Comparison of ENCODE assay signal across 11 mouse cellular contexts in the genomic region with DNA sequence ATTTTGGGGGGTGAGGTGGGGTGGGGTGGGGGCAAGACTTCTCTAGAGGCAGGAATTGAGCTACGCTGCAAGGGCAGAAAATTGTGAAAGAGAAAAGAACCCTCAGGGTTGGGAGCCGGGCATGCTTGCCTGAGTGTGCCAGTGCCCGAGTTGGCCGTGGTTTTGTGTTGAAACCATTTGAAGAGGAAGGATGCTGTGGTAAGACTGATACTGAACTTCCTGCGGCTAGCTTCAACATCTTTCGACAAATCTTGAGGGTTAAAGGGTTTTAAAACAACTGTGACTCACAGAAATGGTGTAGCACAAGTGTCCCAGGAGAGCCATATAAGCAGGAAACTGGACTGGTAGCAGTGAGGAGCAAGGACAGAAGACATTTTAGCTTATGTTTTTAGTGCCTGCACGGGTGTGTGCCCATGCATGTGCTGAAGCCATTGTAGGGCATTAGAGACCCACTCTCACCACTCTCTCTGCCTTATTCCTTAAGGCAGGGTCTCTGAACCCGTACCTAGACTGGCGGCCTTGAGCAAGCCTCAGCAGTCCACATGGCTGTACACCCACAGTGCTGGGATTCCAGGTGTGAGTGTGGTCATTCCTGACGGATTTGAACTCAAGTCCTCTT. TPM values are rescaled to one million over a fixed set of nuclear protein-coding genes. Genes with fewer than 3 reads are reported as not detected.
DNase-seq lines count a peak whose midpoint lies in the region; ATAC-seq lines count a peak whose summit lies in the region.
"Had no signal": no experiment of that assay in that cellular context is flagged by ENCODE, and none has a peak within 500 bp of the region (broad histone marks: within the 10 kb centered on the region; RNA-seq: fewer than 3 reads in every experiment).

No protein-coding gene starts in this region.

- no peak overlapping the region for H3K4me3 ChIP-seq in heart, embryonic 16.5 days (ENCODE audit: low read length)
- H3K4me3 ChIP-seq in liver, embryonic 16.5 days (ENCODE audit: low read depth, low read length), result peak overlapping the region; percentile 88

- WGBS in heart, embryonic 16.5 days, result 82% methylated on average over 10 of the region's 10 CpGs
- 32% methylated on average over 10 of the region's 10 CpGs for WGBS in liver, embryonic 16.5 days (ENCODE audit: insufficient replicate concordance)

- 0 out of 2 replicates have a peak overlapping the region, but pooled peaks have one; percentile 12 for H3K27ac ChIP-seq in heart, embryonic 16.5 days (ENCODE audit: low read length)
- peak overlapping the region; percentile 82 for H3K27ac ChIP-seq in liver, embryonic 16.5 days (ENCODE audit: low read length)
- H3K27ac ChIP-seq: hindbrain, embryonic 12.5 days had no signal

- H3K4me1 ChIP-seq in heart, embryonic 16.5 days (ENCODE audit: control insufficient read depth, insufficient read depth, low read length), result peaks cover 17% of the 10 kb centered on the region
- H3K4me1 ChIP-seq in liver, embryonic 16.5 days (ENCODE audit: control insufficient read depth, low read depth, low read length), result peaks cover 45% of the 10 kb centered on the region

- H3K27me3 ChIP-seq in heart, embryonic 16.5 days (ENCODE audit: control insufficient read depth, insufficient read depth, low read length), result no peaks in the 10 kb centered on the region
- no peaks in the 10 kb centered on the region for H3K27me3 ChIP-seq in liver, embryonic 16.5 days (ENCODE audit: control insufficient read depth, insufficient read depth, low read depth, low read length)
- H3K27me3 ChIP-seq: hindbrain, embryonic 12.5 days had no signal

- H3K36me3 ChIP-seq in heart, embryonic 16.5 days (ENCODE audit: control insufficient read depth, insufficient read depth), result peaks cover 14% of the 10 kb centered on the region
- peaks cover 5% of the 10 kb centered on the region for H3K36me3 ChIP-seq in liver, embryonic 16.5 days (ENCODE audit: control insufficient read depth, insufficient read depth)

- no peak overlapping the region for H3K4me2 ChIP-seq in heart, embryonic 16.5 days (ENCODE audit: low read depth, low read length)
- no peak overlapping the region for H3K4me2 ChIP-seq in liver, embryonic 16.5 days (ENCODE audit: low read depth, low read length)

- no peak for ATAC-seq in heart, embryonic 16.5 days (replicated peaks; ENCODE audit: extremely low read depth, insufficient read depth, low FRiP score)
- ATAC-seq in liver, embryonic 16.5 days (ENCODE audit: low read depth), result no peak

- no peak for DNase-seq in heart, postnatal 10 days
- peak; percentile 11 for DNase-seq in thymus, postnatal 0 days (ENCODE audit: low spot score)
- no peak for DNase-seq in thymus, postnatal 4 days
- DNase-seq in left cerebral cortex, postnatal 4 days, result no peak
- DNase-seq in testis, postnatal 14 days (ENCODE audit: low spot score), result no peak
- no peak for DNase-seq in heart, postnatal 4 days
- DNase-seq: adrenal gland, adult 8-10 months; right cerebral cortex, postnatal 25 days had no signal

- H3K9me3 ChIP-seq in heart, embryonic 16.5 days (replicated peaks; ENCODE audit: control insufficient read depth, low read length), result no peaks in the 10 kb centered on the region; the same call in 1 of the 2 replicates
- no peaks in the 10 kb centered on the region for H3K9me3 ChIP-seq in liver, embryonic 16.5 days (replicated peaks; ENCODE audit: control insufficient read depth, low read length)
- H3K9me3 ChIP-seq: hindbrain, embryonic 12.5 days had no signal

- intact Hi-C loops in heart, postnatal 10 days (cut with DNase I), result no loop called here
- intact Hi-C loops in left cerebral cortex, postnatal 4 days (cut with DNase I), result no loop called here

- no peak overlapping the region for H3K9ac ChIP-seq in heart, embryonic 16.5 days (ENCODE audit: low read length)
- no peak overlapping the region for H3K9ac ChIP-seq in liver, embryonic 16.5 days (ENCODE audit: low read depth, low read length)

RNA-seq across cellular contexts. Expression of a gene that starts 1.8 kb away (rescaled TPM):
- polyA plus RNA-seq in heart, embryonic 16.5 days (2015; fragmentation: Nextera tagmentation; extraction: Ambion mirVana), result 71.9 and 79.3 TPM in 2 replicates
- 10 to 100 TPM; 75.6 to 77.5 TPM for total RNA-seq in heart, postnatal 10 days (2021)
- polyA plus RNA-seq in thymus, postnatal 0 days (2015; fragmentation: Nextera tagmentation; extraction: Ambion mirVana), result 83.9 and 88.4 TPM in 2 replicates
- 30.9 and 31.7 TPM in 2 replicates for polyA plus RNA-seq in liver, embryonic 16.5 days (2015; fragmentation: Nextera tagmentation; extraction: Ambion mirVana)
- total RNA-seq in left cerebral cortex, postnatal 4 days (2021), result 10 to 100 TPM; 53.1 to 60.1 TPM
- 10 to 100 TPM; 59.2 to 66.4 TPM for total RNA-seq in heart, postnatal 4 days (2021)

RNA-seq across cellular contexts. Expression of a gene that starts 6.8 kb away (rescaled TPM):
- polyA plus RNA-seq in heart, embryonic 16.5 days (2015; fragmentation: Nextera tagmentation; extraction: Ambion mirVana), result 2.2 and 3.0 TPM in 2 replicates
- total RNA-seq in heart, postnatal 10 days (2021), result 1 to 10 TPM; 5.4 to 6.5 TPM
- polyA plus RNA-seq in thymus, postnatal 0 days (2015; fragmentation: Nextera tagmentation; extraction: Ambion mirVana), result 5.7 and 7.6 TPM in 2 replicates
- polyA plus RNA-seq in liver, embryonic 16.5 days (2015; fragmentation: Nextera tagmentation; extraction: Ambion mirVana), result 2.1 and 3.1 TPM in 2 replicates
- total RNA-seq in left cerebral cortex, postnatal 4 days (2021), result 10 to 100 TPM; 90.0 to 98.2 TPM
- 1 to 10 TPM; 7.9 to 8.2 TPM for total RNA-seq in heart, postnatal 4 days (2021)

RNA-seq across cellular contexts. Expression of a gene that starts 15.6 kb away (rescaled TPM):
- polyA plus RNA-seq in heart, embryonic 16.5 days (2015; fragmentation: Nextera tagmentation; extraction: Ambion mirVana), result 0.45 and 0.65 TPM in 2 replicates
- total RNA-seq in heart, postnatal 10 days (2021), result under 1 TPM; 0.36 to 0.47 TPM
- 1.8 and 2.4 TPM in 2 replicates for polyA plus RNA-seq in thymus, postnatal 0 days (2015; fragmentation: Nextera tagmentation; extraction: Ambion mirVana)
- 0.22 TPM in 1 of 2 replicates, not detected in the other for polyA plus RNA-seq in liver, embryonic 16.5 days (2015; fragmentation: Nextera tagmentation; extraction: Ambion mirVana)
- total RNA-seq in left cerebral cortex, postnatal 4 days (2021), result 1 to 10 TPM in 1 of 2 experiments, under 1 TPM in 1; 0.86 to 1.6 TPM
- under 1 TPM; 0.36 to 0.76 TPM for total RNA-seq in heart, postnatal 4 days (2021)

RNA-seq across cellular contexts. Expression of a gene that starts 22.7 kb away (rescaled TPM):
- 0.09 and 0.10 TPM in 2 replicates for polyA plus RNA-seq in heart, embryonic 16.5 days (2015; fragmentation: Nextera tagmentation; extraction: Ambion mirVana)
- not detected for total RNA-seq in heart, postnatal 10 days (2021)
- polyA plus RNA-seq in thymus, postnatal 0 days (2015; fragmentation: Nextera tagmentation; extraction: Ambion mirVana), result 0.04 TPM in 1 of 2 replicates, not detected in the other
- not detected in 2 replicates for polyA plus RNA-seq in liver, embryonic 16.5 days (2015; fragmentation: Nextera tagmentation; extraction: Ambion mirVana)
- under 1 TPM in 1 of 2 experiments, not detected in 1; 0.20 TPM for total RNA-seq in left cerebral cortex, postnatal 4 days (2021)
- not detected for total RNA-seq in heart, postnatal 4 days (2021)
- total RNA-seq: adrenal gland, adult 8-10 months had no signal

RNA-seq across cellular contexts. Expression of a gene that starts 22.7 kb away (rescaled TPM):
- polyA plus RNA-seq in heart, embryonic 16.5 days (2015; fragmentation: Nextera tagmentation; extraction: Ambion mirVana), result 5.7 and 7.7 TPM in 2 replicates
- total RNA-seq in heart, postnatal 10 days (2021), result 1 to 10 TPM in 1 of 2 experiments, under 1 TPM in 1; 0.86 to 1.1 TPM
- 3.1 and 4.1 TPM in 2 replicates for polyA plus RNA-seq in thymus, postnatal 0 days (2015; fragmentation: Nextera tagmentation; extraction: Ambion mirVana)
- 0.51 and 0.74 TPM in 2 replicates for polyA plus RNA-seq in liver, embryonic 16.5 days (2015; fragmentation: Nextera tagmentation; extraction: Ambion mirVana)
- total RNA-seq in left cerebral cortex, postnatal 4 days (2021), result 100 to 1,000 TPM in 1 of 2 experiments, 10 to 100 TPM in 1; 86.4 to 104 TPM
- total RNA-seq in heart, postnatal 4 days (2021), result 1 to 10 TPM; 2.3 to 2.5 TPM

Comparison
In these comparisons a context has a peak if more than half of its experiments do, and no peak if none do; other contexts are left out.
1. RNA of a gene that starts 6.8 kb away (total RNA-seq): 90.0 to 98.2 TPM in left cerebral cortex, postnatal 4 days; 7.9 to 8.2 TPM in heart, postnatal 4 days and 5.4 to 6.5 TPM in heart, postnatal 10 days; every median in the first group is over 4 times any median in the second.